Mouse (Mus musculus): ENCODE measurements around the gene BC024978. TPM values are rescaled to one million over a fixed set of nuclear protein-coding genes. Genes with fewer than 3 reads are reported as not detected.

Gene BC024978
- polyA plus RNA-seq, 1 experiment from 2014 or later = 2.5 TPM

DNA sequence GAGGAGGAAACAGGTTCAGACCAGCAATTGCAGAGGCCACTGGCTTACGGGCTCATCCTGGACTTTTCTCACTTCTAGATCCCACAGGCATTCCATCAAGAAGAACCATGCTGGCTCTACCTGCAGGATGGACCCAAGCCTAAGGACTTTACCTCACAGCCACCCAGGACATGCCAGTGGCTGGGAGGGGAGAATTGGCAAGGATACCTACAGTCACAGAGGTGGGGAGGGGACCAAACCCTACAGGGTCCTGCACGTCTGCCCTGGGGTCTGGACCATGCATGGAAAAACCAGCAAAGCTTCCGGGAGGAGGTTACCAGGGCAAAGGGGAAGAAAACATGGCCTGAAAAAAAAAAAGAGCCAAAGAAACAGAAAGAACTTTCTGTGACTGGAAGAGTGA, 24.6 kb upstream of the BC024978 start:
- H3K36me3 ChIP-seq (ENCODE audit: insufficient read depth, low read length) = peaks cover 23% of the 10 kb centered on the region
- no peak for ATAC-seq
- 89% methylated on average over 3 of the region's 3 CpGs for WGBS
- no peaks in the 10 kb centered on the region for H3K9me3 ChIP-seq (ENCODE audit: low read length)
- DNase-seq (ENCODE audit: low spot score) = no peak
- no peak overlapping the region for H3K4me2 ChIP-seq (replicated peaks; ENCODE audit: low read depth, low read length)
- no peaks in the 10 kb centered on the region for H3K27me3 ChIP-seq (replicated peaks; ENCODE audit: insufficient read depth, low read length)
- no peak overlapping the region for H3K4me3 ChIP-seq (ENCODE audit: low read depth, low read length)
- no peak for TF ChIP-seq CTCF (IDR thresholded peaks at IDR 0.05)
- TF ChIP-seq EP300 (IDR thresholded peaks at IDR 0.05) = no peak
- no peak overlapping the region for H3K27ac ChIP-seq (ENCODE audit: low read length)
- no peak overlapping the region for H3K9ac ChIP-seq (replicated peaks; ENCODE audit: low read depth)
- H3K4me1 ChIP-seq (ENCODE audit: insufficient read depth, low read depth, low read length) = peaks cover 4% of the 10 kb centered on the region; the same call in 1 of the 2 replicates

DNA sequence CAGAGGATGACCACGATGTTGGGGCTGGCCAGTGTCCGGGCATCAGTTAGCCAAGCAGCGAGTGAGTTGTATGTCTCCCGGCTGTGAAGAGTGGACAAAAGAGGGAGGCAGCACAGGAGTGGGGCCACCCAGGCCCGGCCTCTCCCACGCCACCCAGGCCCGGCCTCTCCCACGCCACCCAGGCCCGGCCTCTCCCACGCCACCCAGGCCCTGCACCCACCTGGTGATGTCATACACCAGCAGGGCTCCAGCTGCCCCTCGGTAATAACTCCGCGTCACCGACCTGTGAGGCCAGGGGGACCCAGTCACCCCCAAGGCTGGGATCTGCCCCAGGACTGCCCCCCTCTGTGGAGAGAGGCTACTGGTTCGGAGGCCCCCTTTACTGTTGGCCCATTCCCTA, 21.1 kb upstream of the BC024978 start:
- TF ChIP-seq CTCF (IDR thresholded peaks at IDR 0.05) = no peak
- no peak for TF ChIP-seq EP300 (IDR thresholded peaks at IDR 0.05)
- H3K4me1 ChIP-seq (ENCODE audit: insufficient read depth, low read depth, low read length) = peaks cover 8% of the 10 kb centered on the region; the same call in 1 of the 2 replicates
- WGBS = 97% methylated on average over 15 of the region's 15 CpGs

DNA sequence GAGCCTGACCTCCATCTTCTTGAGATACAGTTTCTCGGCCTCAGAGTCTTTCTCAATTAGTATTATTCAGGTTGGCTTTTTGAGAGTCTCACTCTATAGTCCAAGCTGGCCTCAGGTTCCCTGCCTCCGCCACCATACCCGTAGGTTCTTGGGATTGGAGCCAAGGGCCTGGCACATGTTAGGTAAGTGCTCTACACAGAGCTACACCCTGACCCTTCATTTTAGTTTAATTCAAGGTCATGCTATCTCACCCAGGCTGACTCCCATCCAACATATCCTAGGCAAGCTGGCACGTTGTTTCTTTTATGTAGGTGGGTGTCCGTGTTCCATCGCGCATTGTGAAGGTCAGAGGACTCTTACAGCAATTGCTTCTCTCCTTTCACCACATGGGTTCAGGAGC, 20.7 kb upstream of the BC024978 start:
- Histone ChIP-seq H3K27ac (ENCODE audit: low read length) (no peak overlapping the region), H3K27me3 (replicated peaks; ENCODE audit: insufficient read depth, low read length) (no peaks in the 10 kb centered on the region), H3K9me3 (ENCODE audit: low read length) (no peaks in the 10 kb centered on the region), H3K4me2 (replicated peaks; ENCODE audit: low read depth, low read length) (no peak overlapping the region), H3K9ac (replicated peaks; ENCODE audit: low read depth) (no peak overlapping the region), H3K36me3 (ENCODE audit: insufficient read depth, low read length) (peaks cover 23% of the 10 kb centered on the region), H3K4me1 (ENCODE audit: insufficient read depth, low read depth, low read length) (peaks cover 8% of the 10 kb centered on the region; the same call in 1 of the 2 replicates), H3K4me3 (ENCODE audit: low read depth, low read length) (no peak overlapping the region)
- no peak for DNase-seq (ENCODE audit: low spot score)
- TF ChIP-seq EP300 (IDR thresholded peaks at IDR 0.05) (no peak), CTCF (IDR thresholded peaks at IDR 0.05) (no peak)
- 83% methylated on average over 7 of the region's 7 CpGs for WGBS
- ATAC-seq = no peak

More for the DNA sequence above, 21.1 kb upstream of the BC024978 start:
- no peak for DNase-seq (ENCODE audit: low spot score)
- Histone ChIP-seq H3K4me3 (ENCODE audit: low read depth, low read length) (no peak overlapping the region), H3K9me3 (ENCODE audit: low read length) (no peaks in the 10 kb centered on the region), H3K4me2 (replicated peaks; ENCODE audit: low read depth, low read length) (no peak overlapping the region), H3K9ac (replicated peaks; ENCODE audit: low read depth) (no peak overlapping the region), H3K36me3 (ENCODE audit: insufficient read depth, low read length) (peaks cover 23% of the 10 kb centered on the region), H3K27me3 (replicated peaks; ENCODE audit: insufficient read depth, low read length) (no peaks in the 10 kb centered on the region), H3K27ac (ENCODE audit: low read length) (no peak overlapping the region)
- no peak for ATAC-seq

DNA sequence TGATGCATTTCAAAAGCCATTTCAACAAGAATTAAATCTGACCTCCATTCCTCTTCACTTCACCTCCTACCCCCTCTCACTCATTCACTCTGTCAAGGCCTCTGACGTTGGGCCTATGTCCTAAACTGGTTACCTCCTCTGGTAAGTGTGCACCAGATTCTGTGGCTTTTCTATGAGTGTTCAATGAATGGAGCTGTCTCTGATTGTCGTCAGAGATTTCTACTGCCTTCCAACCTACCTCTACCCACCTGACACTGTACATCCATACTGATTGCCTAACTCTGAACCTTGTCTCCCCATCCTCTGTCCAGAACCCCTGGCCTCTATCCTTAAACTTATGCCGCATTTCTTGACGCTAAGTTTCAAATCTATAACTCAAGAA, 17.6 kb upstream of the BC024978 start:
- ATAC-seq (no peak), DNase-seq (ENCODE audit: low spot score) (no peak)
- peaks cover 8% of the 10 kb centered on the region; the same call in 1 of the 2 replicates for H3K4me1 ChIP-seq (ENCODE audit: insufficient read depth, low read depth, low read length)
- WGBS = 8% methylated on average over 4 of the region's 4 CpGs
- TF ChIP-seq EP300 (IDR thresholded peaks at IDR 0.05) = no peak
- TF ChIP-seq CTCF (IDR thresholded peaks at IDR 0.05) = no peak
- H3K9ac ChIP-seq (replicated peaks; ENCODE audit: low read depth) = peak overlapping the region; percentile 51
- peaks cover 11% of the 10 kb centered on the region for H3K36me3 ChIP-seq (ENCODE audit: insufficient read depth, low read length)
- H3K27me3 ChIP-seq (replicated peaks; ENCODE audit: insufficient read depth, low read length) = no peaks in the 10 kb centered on the region
- peak overlapping the region; percentile 75 for H3K4me3 ChIP-seq (ENCODE audit: low read depth, low read length)
- peak overlapping the region; percentile 94 for H3K27ac ChIP-seq (ENCODE audit: low read length)
- H3K4me2 ChIP-seq (replicated peaks; ENCODE audit: low read depth, low read length) = peak overlapping the region; percentile 47
- no peaks in the 10 kb centered on the region for H3K9me3 ChIP-seq (ENCODE audit: low read length)

DNA sequence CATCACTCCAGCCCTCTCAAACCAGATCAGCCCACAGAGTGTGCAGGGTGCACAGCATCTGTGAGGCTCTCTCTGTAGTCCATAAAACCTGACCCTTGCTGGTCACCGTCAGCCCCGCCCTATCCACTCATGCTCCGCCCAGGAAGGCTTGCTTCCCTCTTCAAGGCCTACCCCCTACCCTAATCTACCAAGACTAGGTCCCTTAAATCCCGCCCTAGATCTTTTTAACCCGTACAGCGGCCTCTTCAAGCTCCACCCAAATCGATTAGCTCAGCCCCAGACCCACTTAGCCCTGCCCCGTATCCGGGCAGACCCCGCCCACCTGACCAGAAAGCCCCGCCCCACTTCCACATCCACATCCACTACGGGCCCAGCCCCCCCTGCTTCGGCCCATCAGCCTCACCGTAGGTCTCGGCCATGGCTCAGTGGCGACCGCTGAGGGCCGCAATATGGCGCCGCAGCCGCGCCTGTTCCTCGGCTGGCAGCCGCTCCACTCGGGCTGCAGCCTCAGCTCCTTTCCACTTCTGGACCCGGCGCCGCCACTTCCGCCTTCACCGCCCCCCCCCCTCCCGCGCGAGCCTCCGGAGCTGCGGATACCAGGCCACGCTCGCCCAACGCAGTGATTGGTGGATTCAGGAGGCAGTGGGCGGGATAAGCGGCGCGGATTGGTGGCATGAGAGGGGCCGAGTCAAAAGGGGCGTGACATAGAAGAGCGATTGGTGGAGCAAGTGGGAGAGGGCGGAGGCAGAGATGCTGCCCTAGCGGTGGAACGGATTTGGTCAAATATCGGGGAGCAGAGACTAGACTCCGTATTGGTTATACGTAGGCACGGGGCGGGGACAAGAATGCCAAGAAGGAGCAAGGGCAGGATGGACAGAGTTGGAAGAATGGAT, 17.0 kb upstream of the BC024978 start, which contains the start of gene Rab4b:
Gene Rab4b, minus strand, starts transcription at position 573 of the 893 bp plus-strand sequence.
- TF ChIP-seq EP300 (IDR thresholded peaks at IDR 0.05) = no peak
- TF ChIP-seq CTCF (IDR thresholded peaks at IDR 0.05) = peak; percentile 76
- H3K9me3 ChIP-seq (ENCODE audit: low read length) = no peaks in the 10 kb centered on the region
- ATAC-seq = peak; percentile 98
- H3K4me3 ChIP-seq (ENCODE audit: low read depth, low read length) = peak within 1 kb of the TSS; percentile 75
- under 1% methylated on average over 49 of the region's 53 CpGs for WGBS
- DNase-seq (ENCODE audit: low spot score) = peak; percentile 100
- peak within 1 kb of the TSS; percentile 51 for H3K9ac ChIP-seq (replicated peaks; ENCODE audit: low read depth)
- peak within 1 kb of the TSS; percentile 53 for H3K4me2 ChIP-seq (replicated peaks; ENCODE audit: low read depth, low read length)
- H3K27me3 ChIP-seq (replicated peaks; ENCODE audit: insufficient read depth, low read length) = no peaks in the 10 kb centered on the region
- peak within 1 kb of the TSS; percentile 94 for H3K27ac ChIP-seq (ENCODE audit: low read length)
- H3K36me3 ChIP-seq (ENCODE audit: insufficient read depth, low read length) = peaks cover 5% of the 10 kb centered on the region
- peaks cover 8% of the 10 kb centered on the region; the same call in 1 of the 2 replicates for H3K4me1 ChIP-seq (ENCODE audit: insufficient read depth, low read depth, low read length)

DNA sequence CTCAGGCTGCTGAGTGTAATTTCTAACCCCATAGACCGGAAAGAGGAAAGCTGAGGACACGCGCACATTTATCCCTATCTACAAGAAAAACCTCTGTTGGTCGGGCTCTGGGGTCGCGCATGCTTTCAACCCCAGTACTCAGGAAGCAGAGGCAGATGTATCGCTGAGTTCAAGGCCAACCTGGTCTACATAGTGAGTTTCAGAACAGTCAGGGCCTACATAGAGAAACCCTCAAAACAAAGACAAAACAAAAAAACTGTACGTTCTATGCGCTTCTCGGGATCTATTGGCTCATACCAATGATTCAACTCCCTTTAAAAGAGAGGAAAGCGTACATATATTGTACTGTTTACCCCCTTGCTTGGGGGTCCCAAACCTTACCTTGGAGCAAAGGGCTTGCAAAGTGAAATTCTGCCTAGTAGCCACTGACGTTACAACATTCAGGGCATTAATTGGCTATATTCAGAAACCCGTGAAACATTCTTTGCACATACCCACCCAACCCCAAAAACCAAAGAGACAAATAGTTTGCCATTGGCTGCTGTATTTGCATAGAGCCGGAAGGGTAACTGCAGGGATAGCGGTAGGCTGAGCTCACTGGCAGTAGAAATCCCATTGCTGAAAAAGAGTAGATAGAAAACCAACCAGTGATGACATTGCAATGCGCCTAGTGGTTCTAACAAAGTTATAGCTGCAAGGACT, 16.2 kb upstream of the BC024978 start:
- DNase-seq (ENCODE audit: low spot score) = no peak
- 35% methylated on average over 16 of the region's 16 CpGs for WGBS
- H3K4me2 ChIP-seq (replicated peaks; ENCODE audit: low read depth, low read length) = peak overlapping the region; percentile 53
- no peaks in the 10 kb centered on the region for H3K9me3 ChIP-seq (ENCODE audit: low read length)
- H3K27me3 ChIP-seq (replicated peaks; ENCODE audit: insufficient read depth, low read length) = no peaks in the 10 kb centered on the region
- peaks cover 8% of the 10 kb centered on the region; the same call in 1 of the 2 replicates for H3K4me1 ChIP-seq (ENCODE audit: insufficient read depth, low read depth, low read length)
- H3K27ac ChIP-seq (ENCODE audit: low read length) = peak overlapping the region; percentile 94
- H3K9ac ChIP-seq (replicated peaks; ENCODE audit: low read depth) = no peak overlapping the region
- 0 out of 2 replicates have a peak, but pooled peaks cover under 1% of the 10 kb centered on the region for H3K36me3 ChIP-seq (ENCODE audit: insufficient read depth, low read length)
- no peak for ATAC-seq
- H3K4me3 ChIP-seq (ENCODE audit: low read depth, low read length) = peak overlapping the region; percentile 75
- no peak for TF ChIP-seq CTCF (IDR thresholded peaks at IDR 0.05)
- no peak; the same call in 1 of the 2 replicates for TF ChIP-seq EP300 (IDR thresholded peaks at IDR 0.05)

Measured in lung, postnatal 0 days (tissue).